Mouse (Mus musculus) spleen, postnatal 4 days (tissue): Measurements from ENCODE around the gene Wdr63.
A peak's percentile ranks its signal among the peaks of the same experiment; 100 is the strongest.

ENCODE experiments used
- DNase-seq, 2 experiments: peaks; one replicate each; pipeline ENCODE4 v3.0.0; 2022; ENCODE audit warnings: low spot score in 2 of 2

The Wdr63 gene

GRCm38 (mm10) chr3:146107921-146108571, at the start of gene Wdr63:
TSS of gene Wdr63 (minus strand) at chr3:146108130.
- DNase-seq = no peak

- no peak for DNase-seq
These were observed 48.9 kb upstream of the Wdr63 start for GRCm38 (mm10) chr3:146156811-146157210.

- DNase-seq = no peak
These were observed 48.0 kb upstream of the Wdr63 start for GRCm38 (mm10) chr3:146155628-146156576.

- DNase-seq = no peak
These were observed 46.1 kb upstream of the Wdr63 start for GRCm38 (mm10) chr3:146153862-146154611.

GRCm38 (mm10) chr3:146152913-146153312, 45.0 kb upstream of the Wdr63 start:
- DNase-seq = no peak

GRCm38 (mm10) chr3:146152348-146152747, 44.4 kb upstream of the Wdr63 start:
- DNase-seq = no peak

GRCm38 (mm10) chr3:146151755-146152154, 43.8 kb upstream of the Wdr63 start:
- no peak for DNase-seq

GRCm38 (mm10) chr3:146151328-146151727, 43.4 kb upstream of the Wdr63 start:
- no peak for DNase-seq

- DNase-seq = peak in 1 of 2 experiments; percentile 22
These were observed 42.6 kb upstream of the Wdr63 start for GRCm38 (mm10) chr3:146150560-146150959.

GRCm38 (mm10) chr3:146150058-146150400, 42.1 kb upstream of the Wdr63 start:
- peak; percentile 61 to 77 for DNase-seq

GRCm38 (mm10) chr3:146149156-146150057, 41.5 kb upstream of the Wdr63 start, which contains the start of gene Mcoln2:
TSS of gene Mcoln2 (plus strand) at chr3:146149833.
- no peak for DNase-seq

GRCm38 (mm10) chr3:146146131-146146530, 38.2 kb upstream of the Wdr63 start:
- no peak for DNase-seq

GRCm38 (mm10) chr3:146145501-146145900, 37.6 kb upstream of the Wdr63 start:
- no peak for DNase-seq

GRCm38 (mm10) chr3:146142523-146142922, 34.6 kb upstream of the Wdr63 start:
- no peak for DNase-seq

- DNase-seq = no peak
These were observed 32.3 kb upstream of the Wdr63 start for GRCm38 (mm10) chr3:146140276-146140675.

- DNase-seq = no peak
These were observed 28.5 kb upstream of the Wdr63 start for GRCm38 (mm10) chr3:146136422-146136821.

- DNase-seq = no peak
These were observed 27.5 kb upstream of the Wdr63 start for GRCm38 (mm10) chr3:146135417-146135816.

GRCm38 (mm10) chr3:146134834-146135233, 26.9 kb upstream of the Wdr63 start:
- DNase-seq = peak in 1 of 2 experiments; percentile 21

GRCm38 (mm10) chr3:146127205-146127604, 19.3 kb upstream of the Wdr63 start:
- DNase-seq = no peak

- no peak for DNase-seq
These were observed 15.5 kb upstream of the Wdr63 start for GRCm38 (mm10) chr3:146123464-146123825.

GRCm38 (mm10) chr3:146122807-146123463, 15.0 kb upstream of the Wdr63 start:
- DNase-seq = no peak
